Mouse (Mus musculus): Measurements from ENCODE around the gene Tgfbr2.

The Tgfbr2 gene

DNA sequence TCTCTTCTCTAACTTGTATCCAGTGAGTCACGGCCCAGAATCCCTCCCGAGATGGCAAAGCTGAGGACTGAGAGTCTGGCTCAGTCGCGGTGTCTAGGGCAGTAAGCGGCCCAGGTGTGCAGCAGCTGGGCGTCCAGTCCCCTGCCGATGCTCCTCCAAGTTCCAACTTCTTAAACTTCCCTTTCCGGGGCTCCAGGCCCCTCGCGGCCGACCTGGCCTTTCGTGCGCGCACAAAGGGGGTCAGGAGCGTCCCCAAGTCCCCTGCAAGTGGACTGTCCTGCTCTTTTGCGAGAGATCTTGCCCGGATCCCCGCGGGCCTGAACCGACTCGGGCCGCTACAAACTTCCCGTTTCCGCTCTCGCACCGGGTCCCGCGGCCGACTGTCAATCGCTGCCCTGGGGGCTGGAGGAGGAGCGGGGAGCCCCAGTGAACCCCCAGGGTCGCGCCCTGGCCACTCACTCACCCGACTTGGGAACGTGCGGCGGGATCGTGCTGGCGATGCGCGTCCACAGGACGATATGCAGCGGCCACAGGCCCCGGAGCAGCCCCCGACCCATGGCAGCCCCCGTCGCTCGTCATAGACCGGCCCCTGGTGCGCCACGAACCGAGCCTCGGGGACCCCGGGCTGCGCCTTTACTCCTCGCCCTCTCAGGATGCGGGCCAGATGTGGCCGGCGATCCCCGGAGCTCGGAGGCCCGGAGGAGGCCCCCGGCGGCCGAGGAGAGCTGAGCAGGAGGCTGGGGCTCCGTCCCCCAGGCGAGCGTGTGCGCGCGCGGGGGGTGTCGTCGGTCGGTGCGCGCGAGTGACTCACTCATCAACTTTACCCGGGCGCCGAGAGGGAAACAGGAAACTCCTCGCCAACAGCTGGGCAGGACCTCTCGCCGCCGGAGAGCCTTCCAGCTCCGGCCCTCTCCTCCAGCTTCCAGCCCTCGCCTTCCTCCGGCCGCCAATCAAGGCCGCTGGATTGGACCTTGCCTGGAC, at the start of gene Tgfbr2:
Tgfbr2 (minus strand) TSS at position 880 of the 981 bp plus-strand sequence.
- peak; percentile 57 for DNase-seq

DNA sequence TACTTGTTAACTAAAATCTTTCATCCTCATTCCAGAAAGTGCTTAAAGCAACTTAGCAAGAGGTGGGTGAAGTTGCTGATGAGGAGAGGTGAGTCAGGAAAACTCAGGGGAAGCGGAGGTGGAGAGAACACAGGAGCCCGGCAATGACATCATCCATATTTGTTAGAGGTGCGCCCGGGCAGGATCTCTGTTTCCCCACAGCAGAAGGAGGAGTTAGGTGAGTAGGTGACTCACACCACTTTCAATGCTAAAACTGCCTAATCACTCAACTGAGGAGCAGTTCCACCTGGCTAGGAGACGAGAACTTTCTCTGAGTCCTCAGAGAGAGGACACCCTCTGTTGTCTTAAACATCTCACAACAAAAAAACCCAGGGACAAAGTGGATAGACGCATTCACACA, 48.2 kb upstream of the Tgfbr2 start:
- no peak for DNase-seq

DNA sequence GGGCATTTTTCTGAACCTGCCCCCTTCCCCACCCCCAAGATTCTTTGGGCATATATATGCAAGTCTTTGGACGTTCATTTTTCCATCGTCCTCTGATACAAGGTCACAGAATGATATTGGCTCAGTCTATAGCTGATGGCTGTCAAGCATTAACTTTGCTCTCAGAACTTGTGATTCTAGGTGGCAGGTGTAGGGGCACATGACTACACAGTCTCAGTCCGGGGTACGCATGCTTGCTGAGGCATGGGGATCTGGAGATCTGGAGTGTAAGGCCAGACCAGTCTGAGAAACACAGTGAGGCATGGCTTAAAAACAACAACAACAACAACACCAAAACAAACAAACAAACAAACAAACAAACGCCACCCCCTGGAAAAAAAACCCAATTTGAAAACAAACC, 47.5 kb upstream of the Tgfbr2 start:
- DNase-seq: no peak

GRCm38 (mm10) chr9:116222000-116222399, 46.8 kb upstream of the Tgfbr2 start:
- no peak for DNase-seq

DNA sequence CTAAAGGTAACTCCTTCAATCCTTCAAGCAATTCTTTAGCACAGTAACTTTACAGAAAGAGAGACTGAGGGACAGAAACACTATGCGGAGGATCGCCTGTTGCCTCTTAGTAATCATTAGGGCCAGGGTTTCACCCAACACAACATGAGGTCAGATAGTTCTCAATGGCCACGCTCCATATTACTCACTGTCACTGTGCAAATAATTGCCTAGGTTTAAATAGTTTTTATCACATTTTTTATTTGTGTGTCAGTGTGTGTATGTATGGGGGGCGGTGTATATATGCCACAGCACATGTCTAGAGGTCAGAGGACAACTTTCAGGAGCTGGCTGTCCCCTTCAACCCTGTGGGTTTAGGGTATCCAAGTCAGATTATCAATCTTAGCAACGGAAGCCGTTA, 46.4 kb upstream of the Tgfbr2 start:
- no peak for DNase-seq

DNA sequence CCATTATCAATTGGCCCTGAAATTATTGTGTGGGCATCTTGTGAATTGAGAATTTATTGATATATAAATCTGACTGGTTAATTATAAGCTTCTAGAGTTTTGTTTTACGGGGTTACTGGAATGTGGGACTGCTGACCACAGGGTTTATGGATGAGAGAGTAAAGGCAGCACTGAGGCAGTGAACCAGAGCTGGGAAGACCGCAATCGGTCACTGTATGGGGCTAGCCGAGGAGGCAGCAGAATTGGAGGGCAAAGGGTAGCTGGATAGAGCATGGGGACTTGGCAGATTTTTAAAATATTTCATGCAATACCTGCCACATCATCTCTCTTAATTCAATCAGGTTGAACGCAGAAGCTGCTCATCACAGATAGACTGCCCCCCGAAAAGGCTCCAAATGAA, 45.5 kb upstream of the Tgfbr2 start:
- no peak for DNase-seq

- no peak for DNase-seq
Measured at GRCm38 (mm10) chr9:116220159-116220515, 45.0 kb upstream of the Tgfbr2 start.

DNA sequence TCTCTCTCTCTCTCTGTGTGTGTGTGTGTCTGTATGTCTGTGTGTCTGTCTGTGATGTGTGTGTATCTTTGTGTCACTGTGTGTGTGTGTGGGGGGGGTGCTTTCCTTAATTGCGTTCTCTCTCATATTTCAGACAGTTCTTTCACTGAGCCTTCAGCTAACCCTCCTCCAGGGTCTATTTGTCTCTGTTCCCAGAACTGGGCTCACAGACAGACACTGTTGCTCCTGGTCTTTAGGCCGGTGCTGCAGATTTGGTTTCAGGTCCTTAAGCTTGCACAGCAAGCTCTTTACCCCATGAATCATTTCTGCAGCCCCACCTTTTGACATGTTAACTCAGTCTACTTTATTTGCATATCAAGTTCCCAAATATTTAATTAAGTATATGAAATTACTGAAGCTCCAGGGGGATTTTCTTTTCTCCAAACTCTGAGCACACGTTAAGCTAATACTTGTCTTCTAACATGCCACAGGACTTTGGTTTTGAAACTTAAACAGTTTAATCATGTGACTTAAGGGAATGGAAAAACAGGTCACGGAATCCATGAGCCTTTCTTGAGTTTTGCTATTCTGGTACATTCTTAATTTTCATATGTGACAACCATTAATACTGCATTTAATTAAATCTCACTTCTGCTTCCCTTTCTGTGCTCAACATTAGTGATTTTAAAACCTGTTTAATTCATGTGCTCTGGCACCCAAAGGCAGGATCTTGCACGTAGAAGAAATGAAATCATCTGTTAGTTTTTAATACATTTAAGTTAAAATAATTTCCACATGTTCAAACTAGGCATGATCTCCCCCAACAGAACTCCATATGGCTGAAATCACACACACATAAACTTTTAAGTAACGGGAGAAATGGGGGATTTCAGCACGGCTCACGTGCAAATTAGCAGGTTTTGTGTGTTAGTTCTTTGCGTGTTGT, 44.3 kb upstream of the Tgfbr2 start:
- DNase-seq: no peak

DNA sequence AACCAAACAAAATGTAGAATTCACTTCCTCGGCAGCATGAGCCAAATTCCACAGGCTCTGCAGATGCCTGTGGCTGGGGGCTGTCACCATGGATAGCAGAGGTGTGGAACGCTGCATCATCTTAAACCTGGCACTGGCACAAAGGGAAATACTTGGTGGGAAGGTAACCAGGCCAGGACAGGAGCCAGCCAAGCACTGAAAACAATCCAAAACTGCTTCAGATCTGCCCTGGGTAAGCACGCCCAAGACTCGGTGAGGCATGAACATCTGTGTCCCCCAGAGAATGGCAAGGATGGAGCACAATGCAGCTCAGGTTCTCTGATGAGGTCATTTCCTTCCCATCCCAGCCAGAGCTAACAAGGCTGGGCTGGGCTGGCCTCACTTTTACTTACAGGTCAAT, 43.6 kb upstream of the Tgfbr2 start:
- DNase-seq: no peak

GRCm38 (mm10) chr9:116217099-116217498, 41.9 kb upstream of the Tgfbr2 start:
- no peak for DNase-seq

- DNase-seq: no peak
Measured at GRCm38 (mm10) chr9:116216677-116217076, 41.5 kb upstream of the Tgfbr2 start.

- no peak for DNase-seq
Measured at GRCm38 (mm10) chr9:116214296-116214695, 39.1 kb upstream of the Tgfbr2 start.

DNA sequence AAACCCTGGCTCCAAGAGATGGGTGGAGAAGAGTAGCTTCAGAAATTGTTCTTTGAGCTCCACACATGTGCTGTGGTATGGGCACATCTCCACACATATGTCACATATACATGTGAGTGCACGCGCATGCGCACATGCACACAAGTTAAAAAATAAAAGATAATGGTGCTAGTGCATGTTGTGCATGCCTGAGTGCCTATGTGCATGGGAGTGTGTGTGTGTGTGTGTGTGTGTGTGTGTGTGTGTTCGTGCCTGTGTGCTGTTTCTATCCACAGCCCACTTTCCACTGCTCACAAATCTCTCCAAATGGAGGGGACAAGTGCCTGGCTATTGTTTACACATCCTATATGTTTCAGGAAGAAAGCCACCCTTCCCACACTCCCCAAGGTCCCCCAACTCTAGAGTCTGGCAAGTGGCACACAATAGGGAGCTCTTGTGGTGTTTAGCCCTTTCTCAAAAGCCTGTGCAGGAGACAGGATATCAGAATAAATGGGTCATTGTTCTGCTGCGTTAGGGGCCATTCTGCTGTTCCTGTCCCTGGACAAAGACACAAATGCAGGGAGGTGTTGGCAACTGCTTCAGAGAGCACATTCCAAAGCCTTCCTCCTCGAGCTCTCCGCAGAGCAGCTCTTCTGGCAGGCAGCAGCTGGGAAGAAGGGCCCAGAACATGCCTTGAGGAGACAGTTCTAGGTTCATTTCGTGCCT, 37.9 kb upstream of the Tgfbr2 start:
- no peak for DNase-seq

DNA sequence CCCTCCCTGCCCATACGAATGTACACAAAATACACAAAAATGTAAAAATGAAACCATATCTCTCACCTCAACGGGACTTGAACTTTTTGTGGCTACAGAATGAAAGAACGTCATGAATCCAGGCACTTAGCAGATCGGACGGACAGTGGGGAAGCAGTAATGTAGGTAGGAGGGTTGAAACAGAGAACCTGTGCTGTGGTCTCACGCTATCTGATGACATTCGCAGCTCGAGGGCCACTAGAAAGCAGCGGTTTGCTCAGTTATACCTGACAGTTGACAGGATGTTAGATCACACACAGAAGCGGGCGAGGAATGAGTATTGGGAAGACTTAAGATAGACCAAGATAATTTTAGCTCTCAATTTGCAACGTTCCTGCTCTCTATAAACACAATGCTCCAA, 36.9 kb upstream of the Tgfbr2 start:
- DNase-seq: no peak

DNA sequence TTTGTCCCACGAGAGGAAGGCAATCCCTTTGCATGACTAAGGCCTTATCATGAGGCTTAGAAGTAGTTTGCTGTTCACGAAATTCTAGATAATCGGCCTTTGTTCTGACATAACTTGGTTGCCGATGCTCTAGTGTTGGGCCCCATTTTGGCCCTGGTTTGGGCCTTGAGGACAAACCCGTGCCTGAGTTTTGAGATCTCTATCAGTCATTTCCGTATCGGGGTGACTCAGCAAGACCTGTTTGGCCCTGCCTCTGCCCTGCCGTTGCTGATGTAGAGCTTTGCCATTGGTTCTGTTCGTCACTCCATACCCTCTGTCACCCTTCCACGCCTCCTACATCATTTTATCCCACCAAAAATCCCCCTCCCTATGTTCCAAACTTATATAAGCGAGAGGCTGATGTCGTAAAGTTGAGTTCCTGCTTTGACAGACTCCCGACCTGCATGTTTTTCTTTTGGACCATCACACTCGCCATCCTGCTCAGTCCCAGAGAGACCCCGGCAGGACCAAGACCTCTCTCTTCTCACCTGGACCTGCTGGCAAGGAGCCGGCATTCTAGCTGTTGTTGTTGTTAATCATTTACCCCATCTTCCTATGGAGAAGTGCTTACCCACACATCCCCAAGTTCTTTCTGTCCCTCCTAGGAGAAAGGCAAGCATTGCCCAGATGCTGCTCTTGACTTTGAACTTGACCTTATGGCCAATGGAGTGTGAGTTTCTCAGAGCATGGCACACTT, 33.2 kb upstream of the Tgfbr2 start:
- no peak for DNase-seq

DNA sequence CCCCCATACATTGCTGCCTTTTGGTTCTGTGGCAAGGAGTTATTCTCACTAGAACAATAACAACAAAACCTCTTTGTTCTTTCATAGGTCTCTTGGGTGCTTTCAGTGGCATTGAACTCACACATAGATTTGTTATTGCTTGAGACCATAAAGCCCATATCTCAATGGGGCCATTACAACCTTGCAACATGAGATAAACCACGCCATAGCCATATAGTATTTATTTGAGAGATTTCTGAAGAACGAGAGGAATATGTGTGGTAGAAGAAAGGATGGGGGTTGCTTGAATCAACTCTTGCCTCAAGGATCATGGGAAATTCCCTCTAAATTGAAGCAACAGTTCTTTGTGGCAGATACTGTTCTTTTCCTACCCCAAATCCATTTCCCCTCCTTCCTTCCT, 31.7 kb upstream of the Tgfbr2 start:
- DNase-seq: no peak

GRCm38 (mm10) chr9:116203675-116204074, 28.5 kb upstream of the Tgfbr2 start:
- no peak for DNase-seq

DNA sequence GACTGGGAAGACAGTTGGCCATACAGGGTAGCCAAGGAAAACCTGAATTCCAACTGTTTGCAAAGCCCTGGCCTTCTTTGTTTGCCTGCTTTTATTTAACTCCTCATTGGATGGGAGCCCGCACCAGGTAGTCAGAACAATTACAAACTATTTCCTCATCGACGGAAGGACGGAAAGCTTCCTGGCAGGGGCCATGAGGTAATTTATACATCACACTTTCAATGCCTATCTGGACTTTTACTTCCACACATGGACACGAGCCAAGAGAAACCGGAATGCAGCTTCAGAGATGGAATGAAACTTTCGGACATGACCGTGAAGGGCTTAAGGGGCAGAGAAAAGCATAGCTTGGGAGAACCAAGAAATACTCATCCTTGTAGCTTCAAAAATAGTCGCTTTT, 24.0 kb upstream of the Tgfbr2 start:
- DNase-seq: no peak

- DNase-seq: no peak
Measured at GRCm38 (mm10) chr9:116198488-116198887, 23.3 kb upstream of the Tgfbr2 start.

GRCm38 (mm10) chr9:116197491-116198170, 22.5 kb upstream of the Tgfbr2 start:
- no peak for DNase-seq

- DNase-seq: no peak
Measured at GRCm38 (mm10) chr9:116193889-116194450, 18.8 kb upstream of the Tgfbr2 start.

DNA sequence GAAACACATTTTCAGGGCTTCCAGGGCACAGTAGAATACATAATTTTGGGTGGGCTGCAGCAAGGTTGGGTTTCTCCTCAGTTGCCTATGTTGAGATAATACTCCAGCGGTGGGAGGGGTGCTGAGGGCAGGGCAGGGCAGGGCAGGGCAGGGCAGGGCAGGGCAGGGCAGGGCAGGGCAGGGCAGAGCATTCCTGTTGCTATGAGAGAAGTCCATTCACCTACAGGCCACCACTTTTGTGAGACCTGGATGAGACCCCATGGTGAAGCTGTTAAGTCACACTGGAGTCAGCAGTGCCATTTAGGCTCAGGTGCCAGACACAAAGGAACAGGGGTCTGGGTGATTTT, 18.3 kb upstream of the Tgfbr2 start:
- DNase-seq: no peak

All from right cerebral cortex, postnatal 14 days (tissue).